In the genomic region with DNA sequence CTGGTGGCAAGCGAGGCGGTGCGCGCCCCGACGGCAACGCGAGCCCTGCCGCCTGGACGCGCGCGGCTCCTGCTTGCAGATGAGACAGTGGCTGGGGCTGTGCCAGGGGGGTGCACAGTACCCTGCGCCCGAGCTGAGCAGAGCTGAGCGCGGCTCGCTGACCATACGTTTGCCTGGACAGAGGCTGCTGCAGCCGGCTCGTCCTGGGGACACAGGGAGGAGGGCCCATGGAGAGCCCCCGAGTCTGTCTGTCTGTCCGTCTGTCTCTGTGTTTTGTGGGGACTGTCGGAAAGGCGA, we compare ENCODE assay signal across 9 mouse cellular contexts. TPM values are rescaled to one million over a fixed set of nuclear protein-coding genes. Genes with fewer than 3 reads are reported as not detected.
DNase-seq lines count a peak whose midpoint lies in the region; ATAC-seq and TF ChIP-seq lines count a peak whose summit lies in the region.
"Had no signal": no experiment of that assay in that cellular context is flagged by ENCODE, and none has a peak within 500 bp of the region (broad histone marks: within the 10 kb centered on the region; RNA-seq: fewer than 3 reads in every experiment).

No protein-coding gene starts in this region.

- H3K4me3 ChIP-seq in heart, embryonic 12.5 days, result peak overlapping the region; percentile 68
- peak overlapping the region; percentile 24 for H3K4me3 ChIP-seq in forebrain, postnatal 0 days (ENCODE audit: low read depth, low read length)
- H3K4me3 ChIP-seq in liver, embryonic 14.5 days (ENCODE audit: insufficient read depth in 1 of 2, low read depth in 2 of 2, low read length in 2 of 2), result peak overlapping the region; percentile 20 to 40; a peak in 3 of 4 replicates

- no peak for DNase-seq in heart, postnatal 36 days
- DNase-seq in R1 (ENCODE audit: low read depth, low spot score), result peak; percentile 27
- no peak for DNase-seq in forebrain, postnatal 0 days
- no peak for DNase-seq in liver, embryonic 14.5 days (ENCODE audit: low read depth in 3 of 3, low spot score in 3 of 3)
- no peak for DNase-seq in frontal cortex, postnatal 14 days (ENCODE audit: low spot score in 2 of 2)
- DNase-seq in urinary bladder, postnatal 4 days (ENCODE audit: low spot score in 2 of 2), result no peak
- no peak for DNase-seq in gastrocnemius, postnatal 36 days

- no peak for TF ChIP-seq EP300 in liver, embryonic 14.5 days (IDR thresholded peaks at IDR 0.05; ENCODE audit: low read depth)

- intact Hi-C loops in heart, postnatal 36 days (cut with DNase I), result no loop called here
- intact Hi-C loops in gastrocnemius, postnatal 36 days (cut with DNase I), result no loop called here

- H3K9ac ChIP-seq in heart, embryonic 12.5 days, result peak overlapping the region; percentile 67
- H3K9ac ChIP-seq in forebrain, postnatal 0 days, result no peak overlapping the region
- H3K9ac ChIP-seq in liver, embryonic 14.5 days (replicated peaks), result no peak overlapping the region

- peak; percentile 45; the same call in 1 of the 2 replicates for ATAC-seq in heart, embryonic 12.5 days (ENCODE audit: insufficient number of reproducible peaks, low FRiP score)
- ATAC-seq in forebrain, postnatal 0 days, result no peak
- 0 out of 2 replicates have a peak, but pooled peaks have one; percentile 21 for ATAC-seq in liver, embryonic 14.5 days (ENCODE audit: insufficient read depth)

- WGBS in heart, embryonic 12.5 days, result 6% methylated on average over 25 of the region's 25 CpGs
- 5% methylated on average over 25 of the region's 25 CpGs for WGBS in forebrain, postnatal 0 days
- 13% methylated on average over 25 of the region's 25 CpGs for WGBS in liver, embryonic 14.5 days (ENCODE audit: insufficient replicate concordance)

- no peaks in the 10 kb centered on the region for H3K36me3 ChIP-seq in heart, embryonic 12.5 days
- H3K36me3 ChIP-seq in forebrain, postnatal 0 days (ENCODE audit: insufficient read depth), result no peaks in the 10 kb centered on the region
- no peaks in the 10 kb centered on the region for H3K36me3 ChIP-seq in liver, embryonic 14.5 days (replicated peaks; ENCODE audit: control insufficient read depth, insufficient read depth, low read depth)
- H3K36me3 ChIP-seq: G1E had no signal

- H3K4me1 ChIP-seq in heart, embryonic 12.5 days (replicated peaks), result peaks cover 9% of the 10 kb centered on the region
- H3K4me1 ChIP-seq in forebrain, postnatal 0 days (ENCODE audit: insufficient read depth), result no peaks in the 10 kb centered on the region
- no peaks in the 10 kb centered on the region for H3K4me1 ChIP-seq in liver, embryonic 14.5 days (replicated peaks; ENCODE audit: control insufficient read depth in 2 of 2, insufficient read depth in 2 of 2, low read length in 1 of 2)

- peaks cover 50% of the 10 kb centered on the region for H3K27me3 ChIP-seq in heart, embryonic 12.5 days (replicated peaks)
- H3K27me3 ChIP-seq in forebrain, postnatal 0 days (ENCODE audit: insufficient read depth, low read length), result peaks cover 36% of the 10 kb centered on the region
- peaks cover 27% of the 10 kb centered on the region for H3K27me3 ChIP-seq in liver, embryonic 14.5 days (ENCODE audit: control insufficient read depth, insufficient read depth, low read length)

- H3K9me3 ChIP-seq in heart, embryonic 12.5 days (replicated peaks), result no peaks in the 10 kb centered on the region
- H3K9me3 ChIP-seq in forebrain, postnatal 0 days (ENCODE audit: low read length), result no peaks in the 10 kb centered on the region
- H3K9me3 ChIP-seq in liver, embryonic 14.5 days (ENCODE audit: control insufficient read depth, low read length), result no peaks in the 10 kb centered on the region
- H3K9me3 ChIP-seq: G1E had no signal

- no peak overlapping the region for H3K27ac ChIP-seq in heart, embryonic 12.5 days (ENCODE audit: poor library complexity, severe bottlenecking)
- no peak overlapping the region for H3K27ac ChIP-seq in forebrain, postnatal 0 days (ENCODE audit: low read depth, low read length)
- H3K27ac ChIP-seq in liver, embryonic 14.5 days, result no peak overlapping the region

- H3K4me2 ChIP-seq in heart, embryonic 12.5 days, result peak overlapping the region; percentile 89
- peak overlapping the region; percentile 27 for H3K4me2 ChIP-seq in forebrain, postnatal 0 days (ENCODE audit: low read depth)
- peak overlapping the region; percentile 57 for H3K4me2 ChIP-seq in liver, embryonic 14.5 days (ENCODE audit: low read depth)

- no peak for TF ChIP-seq CTCF in forebrain, postnatal 0 days (IDR thresholded peaks at IDR 0.05; ENCODE audit: low read depth)
- TF ChIP-seq CTCF in liver, embryonic 14.5 days (IDR thresholded peaks at IDR 0.05; ENCODE audit: low read depth), result no peak

RNA-seq across cellular contexts. Expression of gene Kdf1, which starts 0.6 kb away (rescaled TPM):
- polyA plus RNA-seq in heart, embryonic 12.5 days (2016; fragmentation: Nextera tagmentation; extraction: Ambion mirVana), result 0.42 and 0.78 TPM in 2 replicates
- total RNA-seq in heart, postnatal 36 days (2021), result not detected
- 0.23 TPM in 1 of 2 replicates, not detected in the other for total RNA-seq in forebrain, postnatal 0 days (2014; rRNA removed)
- 0.40 and 0.92 TPM in 2 replicates for polyA plus RNA-seq in forebrain, postnatal 0 days (2015; fragmentation: Nextera tagmentation; extraction: Ambion mirVana)
- polyA plus RNA-seq in liver, embryonic 14.5 days (2012; rRNA removed), result 0.18 and 0.43 TPM in 2 replicates
- 0.48 and 0.53 TPM in 2 replicates for polyA plus RNA-seq in liver, embryonic 14.5 days (2014; fragmentation: Nextera tagmentation; extraction: Ambion mirVana)
- not detected for total RNA-seq in gastrocnemius, postnatal 36 days (2021)
- total RNA-seq: G1E had no signal
- polyA plus RNA-seq: G1E had no signal

RNA-seq across cellular contexts. Expression of gene Trnp1, which starts 21.0 kb away (rescaled TPM):
- polyA plus RNA-seq in heart, embryonic 12.5 days (2016; fragmentation: Nextera tagmentation; extraction: Ambion mirVana), result 1.2 TPM in 2 replicates
- 1 to 10 TPM; 1.7 to 2.0 TPM for total RNA-seq in heart, postnatal 36 days (2021)
- total RNA-seq in forebrain, postnatal 0 days (2014; rRNA removed), result 25.7 and 32.1 TPM in 2 replicates
- 14.3 and 17.7 TPM in 2 replicates for polyA plus RNA-seq in forebrain, postnatal 0 days (2015; fragmentation: Nextera tagmentation; extraction: Ambion mirVana)
- 0.04 TPM in 1 of 2 replicates, not detected in the other for polyA plus RNA-seq in liver, embryonic 14.5 days (2012; rRNA removed)
- polyA plus RNA-seq in liver, embryonic 14.5 days (2014; fragmentation: Nextera tagmentation; extraction: Ambion mirVana), result not detected in 2 replicates
- total RNA-seq in gastrocnemius, postnatal 36 days (2021), result under 1 TPM; 0.56 to 0.81 TPM
- polyA plus RNA-seq: G1E had no signal

RNA-seq across cellular contexts. Expression of gene Nudc, which starts 26.5 kb away (rescaled TPM):
- polyA plus RNA-seq in heart, embryonic 12.5 days (2016; fragmentation: Nextera tagmentation; extraction: Ambion mirVana), result 261 and 273 TPM in 2 replicates
- 10 to 100 TPM; 68.6 to 76.2 TPM for total RNA-seq in heart, postnatal 36 days (2021)
- total RNA-seq in forebrain, postnatal 0 days (2014; rRNA removed), result 115 and 119 TPM in 2 replicates
- 217 and 262 TPM in 2 replicates for polyA plus RNA-seq in forebrain, postnatal 0 days (2015; fragmentation: Nextera tagmentation; extraction: Ambion mirVana)
- polyA plus RNA-seq in liver, embryonic 14.5 days (2012; rRNA removed), result 64.5 and 124 TPM in 2 replicates
- polyA plus RNA-seq in liver, embryonic 14.5 days (2014; fragmentation: Nextera tagmentation; extraction: Ambion mirVana), result 88.2 and 101 TPM in 2 replicates
- 10 to 100 TPM; 41.2 to 45.4 TPM for total RNA-seq in gastrocnemius, postnatal 36 days (2021)

RNA-seq across cellular contexts. Expression of gene Nr0b2, which starts 33.9 kb away (rescaled TPM):
- 9.9 and 10.5 TPM in 2 replicates for polyA plus RNA-seq in heart, embryonic 12.5 days (2016; fragmentation: Nextera tagmentation; extraction: Ambion mirVana)
- 10 to 100 TPM; 14.2 to 15.3 TPM for total RNA-seq in heart, postnatal 36 days (2021)
- total RNA-seq in forebrain, postnatal 0 days (2014; rRNA removed), result not detected in 2 replicates
- not detected in 2 replicates for polyA plus RNA-seq in forebrain, postnatal 0 days (2015; fragmentation: Nextera tagmentation; extraction: Ambion mirVana)
- 0.38 and 0.48 TPM in 2 replicates for polyA plus RNA-seq in liver, embryonic 14.5 days (2012; rRNA removed)
- 0.77 and 0.85 TPM in 2 replicates for polyA plus RNA-seq in liver, embryonic 14.5 days (2014; fragmentation: Nextera tagmentation; extraction: Ambion mirVana)
- not detected for total RNA-seq in gastrocnemius, postnatal 36 days (2021)
- total RNA-seq: G1E had no signal

RNA-seq across cellular contexts. Expression of gene Tent5b, which starts 39.4 kb away (rescaled TPM):
- 0.88 and 1.3 TPM in 2 replicates for polyA plus RNA-seq in heart, embryonic 12.5 days (2016; fragmentation: Nextera tagmentation; extraction: Ambion mirVana)
- total RNA-seq in heart, postnatal 36 days (2021), result 1 to 10 TPM; 2.1 to 2.2 TPM
- 0.23 and 0.62 TPM in 2 replicates for total RNA-seq in forebrain, postnatal 0 days (2014; rRNA removed)
- polyA plus RNA-seq in forebrain, postnatal 0 days (2015; fragmentation: Nextera tagmentation; extraction: Ambion mirVana), result 0.31 TPM in 2 replicates
- polyA plus RNA-seq in liver, embryonic 14.5 days (2012; rRNA removed), result 0.02 and 0.05 TPM in 2 replicates
- not detected in 2 replicates for polyA plus RNA-seq in liver, embryonic 14.5 days (2014; fragmentation: Nextera tagmentation; extraction: Ambion mirVana)
- total RNA-seq in gastrocnemius, postnatal 36 days (2021), result 1 to 10 TPM in 1 of 2 experiments, under 1 TPM in 1; 0.59 to 1.0 TPM
- total RNA-seq: G1E had no signal
- polyA plus RNA-seq: G1E had no signal

Comparison
In these comparisons a context has a peak if more than half of its experiments do, and no peak if none do; other contexts are left out.
1. H3K4me2 ChIP-seq: peak in every context shown above with its lines; median percentile 89 in heart, embryonic 12.5 days; 57 in liver, embryonic 14.5 days; 27 in forebrain, postnatal 0 days.